Mouse (Mus musculus) adrenal gland, postnatal 14 days (tissue): ENCODE measurements around the gene Mfsd6l. TPM values are rescaled to one million over a fixed set of nuclear protein-coding genes. Genes with fewer than 3 reads are reported as not detected.

Experiments
- DNase-seq: peaks from one replicate; pipeline ENCODE4 v3.0.0; 2021; ENCODE audit warnings: mixed read lengths
- long read RNA-seq, 2 experiments: library from polyadenylated mRNA; stranded (forward); transcript quantifications; one replicate each; pipeline ENCODE4 v2.0.0; 2021
- total RNA-seq: library from RNA; stranded (reverse); gene quantifications from 2 replicates; pipeline ENCODE4 v1.2.3, GENCODE M21; 2021

The Mfsd6l gene
- total RNA-seq: 0.15 TPM in 1 of 2 replicates, not detected in the other
- long read RNA-seq, experiment 1: 0 reads
- long read RNA-seq, experiment 2: 0 reads

- no peak for DNase-seq
These were observed at the start of gene Mfsd6l for GRCm38 (mm10) chr11:68555918-68556584. Gene Mfsd6l (plus strand): TSS chr11:68556186.

GRCm38 (mm10) chr11:68507246-68507645, 48.7 kb upstream of the Mfsd6l start:
- no peak for DNase-seq

- DNase-seq: no peak
These were observed 47.4 kb upstream of the Mfsd6l start for GRCm38 (mm10) chr11:68508619-68509018.

GRCm38 (mm10) chr11:68509194-68509593, 46.8 kb upstream of the Mfsd6l start:
- DNase-seq: no peak

- no peak for DNase-seq
These were observed 42.0 kb upstream of the Mfsd6l start for GRCm38 (mm10) chr11:68513969-68514368.

- DNase-seq: no peak
These were observed 36.6 kb upstream of the Mfsd6l start for GRCm38 (mm10) chr11:68519362-68519761.

- no peak for DNase-seq
These were observed 36.2 kb upstream of the Mfsd6l start for GRCm38 (mm10) chr11:68519815-68520214.

- no peak for DNase-seq
These were observed 35.5 kb upstream of the Mfsd6l start for GRCm38 (mm10) chr11:68520439-68520838.

GRCm38 (mm10) chr11:68521352-68521751, 34.6 kb upstream of the Mfsd6l start:
- no peak for DNase-seq

- no peak for DNase-seq
These were observed 29.5 kb upstream of the Mfsd6l start for GRCm38 (mm10) chr11:68526441-68526840.

GRCm38 (mm10) chr11:68531066-68531806, 24.8 kb upstream of the Mfsd6l start:
- DNase-seq: peak; percentile 65

GRCm38 (mm10) chr11:68531941-68532535, 23.9 kb upstream of the Mfsd6l start:
- no peak for DNase-seq

GRCm38 (mm10) chr11:68532773-68533172, 23.2 kb upstream of the Mfsd6l start:
- peak; percentile 29 for DNase-seq

- no peak for DNase-seq
These were observed 22.0 kb upstream of the Mfsd6l start for GRCm38 (mm10) chr11:68533971-68534475.

- no peak for DNase-seq
These were observed 20.0 kb upstream of the Mfsd6l start for GRCm38 (mm10) chr11:68536026-68536425.

- DNase-seq: no peak
These were observed 19.5 kb upstream of the Mfsd6l start for GRCm38 (mm10) chr11:68536465-68536864.

GRCm38 (mm10) chr11:68539621-68540020, 16.4 kb upstream of the Mfsd6l start:
- no peak for DNase-seq

GRCm38 (mm10) chr11:68544554-68544953, 11.4 kb upstream of the Mfsd6l start:
- DNase-seq: peak; percentile 50

- DNase-seq: no peak
These were observed 10.8 kb upstream of the Mfsd6l start for GRCm38 (mm10) chr11:68545172-68545571.

- DNase-seq: no peak
These were observed 10.2 kb upstream of the Mfsd6l start for GRCm38 (mm10) chr11:68545682-68546222.

- no peak for DNase-seq
These were observed 8.5 kb upstream of the Mfsd6l start for GRCm38 (mm10) chr11:68547484-68547883.

- DNase-seq: no peak
These were observed 6.4 kb upstream of the Mfsd6l start for GRCm38 (mm10) chr11:68549597-68549996.

- no peak for DNase-seq
These were observed 5.6 kb upstream of the Mfsd6l start for GRCm38 (mm10) chr11:68550358-68550757.
